Mouse (Mus musculus) E14TG2a.4 (cell line): ENCODE data around the gene Gm572.

Experiments
- CTCF ChIP-seq: conservative IDR thresholded peaks from 2 replicates; pipeline ENCODE4 v1.5.1; 2014; ENCODE audit warnings: low read length
- NANOG ChIP-seq: IDR thresholded peaks from 2 replicates; pipeline ENCODE4 v1.6.1; 2014; ENCODE audit warnings: borderline replicate concordance, low read length, mixed read lengths

DNA sequence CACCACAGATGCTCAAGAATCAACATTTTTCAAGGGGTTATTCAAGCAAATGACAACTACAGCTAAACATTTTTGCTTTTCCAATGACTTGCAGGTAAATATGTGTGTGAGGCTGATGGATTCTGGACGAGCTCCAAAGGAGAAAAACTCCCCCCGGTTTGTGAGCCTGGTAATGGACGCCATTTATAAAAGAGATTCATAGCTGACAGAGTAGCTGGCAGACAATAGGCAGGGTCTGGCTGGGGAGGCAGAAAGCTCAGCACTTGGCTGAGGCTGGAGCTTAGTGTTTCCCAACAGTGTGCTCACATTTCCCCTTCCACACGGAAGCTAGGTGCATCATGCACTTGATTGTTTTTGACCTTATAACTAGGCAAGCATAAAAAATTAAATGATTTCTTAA is 30.6 kb upstream of the Gm572 start:
- TF ChIP-seq CTCF = no peak
- TF ChIP-seq NANOG = no peak
